ENCODE assay signal across 21 mouse cellular contexts in the genomic region with DNA sequence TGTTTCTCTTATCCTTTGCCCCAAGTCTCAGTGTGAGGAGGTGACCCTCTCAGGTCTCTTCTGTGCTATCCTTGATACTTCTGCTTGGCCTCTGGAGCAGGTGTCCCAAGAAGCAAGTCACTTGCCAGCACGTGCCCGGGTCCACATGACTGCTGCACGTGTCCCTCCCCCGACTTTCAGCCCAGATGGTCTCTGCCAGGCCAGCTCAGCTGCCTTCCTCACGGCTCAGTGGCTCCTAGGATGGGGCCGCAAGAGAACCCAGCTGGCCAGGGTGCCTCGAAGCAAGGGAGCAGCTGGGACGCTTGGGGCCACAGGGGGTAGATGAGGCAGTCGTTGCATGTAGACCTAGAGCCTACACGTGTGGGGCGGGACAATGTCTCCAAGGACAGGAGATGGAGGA. TPM values are rescaled to one million over a fixed set of nuclear protein-coding genes. Genes with fewer than 3 reads are reported as not detected.
DNase-seq lines count a peak whose midpoint lies in the region; ATAC-seq and TF ChIP-seq lines count a peak whose summit lies in the region.
"Had no signal": no experiment of that assay in that cellular context is flagged by ENCODE, and none has a peak within 500 bp of the region (broad histone marks: within the 10 kb centered on the region; RNA-seq: fewer than 3 reads in every experiment).

No protein-coding gene starts in this region.

- H3K4me2 ChIP-seq in hindbrain, embryonic 12.5 days (replicated peaks) = no peak overlapping the region
- no peak overlapping the region for H3K4me2 ChIP-seq in hindbrain, embryonic 16.5 days (ENCODE audit: low read length)
- H3K4me2 ChIP-seq in kidney, postnatal 0 days (ENCODE audit: low read length) = no peak overlapping the region
- H3K4me2 ChIP-seq in midbrain, embryonic 11.5 days = no peak overlapping the region
- H3K4me2 ChIP-seq in midbrain, postnatal 0 days (ENCODE audit: low read depth, low read length, poor library complexity, severe bottlenecking) = no peak overlapping the region
- H3K4me2 ChIP-seq: embryonic facial prominence, embryonic 15.5 days; heart, embryonic 12.5 days had no signal

- no peaks in the 10 kb centered on the region for H3K9me3 ChIP-seq in hindbrain, embryonic 12.5 days (replicated peaks)
- H3K9me3 ChIP-seq in hindbrain, embryonic 16.5 days (ENCODE audit: control insufficient read depth, low read length) = no peaks in the 10 kb centered on the region
- no peaks in the 10 kb centered on the region for H3K9me3 ChIP-seq in kidney, postnatal 0 days (replicated peaks; ENCODE audit: low read length)
- H3K9me3 ChIP-seq in midbrain, embryonic 11.5 days (ENCODE audit: control insufficient read depth, low read length) = no peaks in the 10 kb centered on the region
- no peaks in the 10 kb centered on the region for H3K9me3 ChIP-seq in midbrain, postnatal 0 days (ENCODE audit: low read length)
- H3K9me3 ChIP-seq in limb, embryonic 10.5 days (replicated peaks) = no peaks in the 10 kb centered on the region
- H3K9me3 ChIP-seq: embryonic facial prominence, embryonic 15.5 days; forebrain, embryonic 10.5 days; G1E; heart, embryonic 12.5 days had no signal

- H3K4me1 ChIP-seq in hindbrain, embryonic 12.5 days = peaks cover 24% of the 10 kb centered on the region
- H3K4me1 ChIP-seq in hindbrain, embryonic 16.5 days (ENCODE audit: control insufficient read depth, insufficient read depth, low read depth, low read length) = peaks cover 14% of the 10 kb centered on the region
- H3K4me1 ChIP-seq in kidney, postnatal 0 days (replicated peaks; ENCODE audit: insufficient read depth, low read length) = no peaks in the 10 kb centered on the region
- H3K4me1 ChIP-seq in midbrain, embryonic 11.5 days (ENCODE audit: control insufficient read depth, insufficient read depth, low read length) = peaks cover 13% of the 10 kb centered on the region
- no peaks in the 10 kb centered on the region; the same call in 1 of the 2 replicates for H3K4me1 ChIP-seq in midbrain, postnatal 0 days (ENCODE audit: insufficient read depth, low read length)
- H3K4me1 ChIP-seq in limb, embryonic 10.5 days = peaks cover 24% of the 10 kb centered on the region
- H3K4me1 ChIP-seq: embryonic facial prominence, embryonic 15.5 days had no signal

- no peaks in the 10 kb centered on the region for H3K27me3 ChIP-seq in hindbrain, embryonic 12.5 days
- no peaks in the 10 kb centered on the region for H3K27me3 ChIP-seq in hindbrain, embryonic 16.5 days (replicated peaks; ENCODE audit: control insufficient read depth, insufficient read depth, low read length)
- H3K27me3 ChIP-seq in kidney, postnatal 0 days (ENCODE audit: insufficient read depth, low read length) = no peaks in the 10 kb centered on the region
- no peaks in the 10 kb centered on the region for H3K27me3 ChIP-seq in midbrain, embryonic 11.5 days (ENCODE audit: control insufficient read depth, insufficient read depth, low read length)
- no peaks in the 10 kb centered on the region for H3K27me3 ChIP-seq in midbrain, postnatal 0 days (ENCODE audit: insufficient read depth, low read length)
- H3K27me3 ChIP-seq in limb, embryonic 10.5 days (ENCODE audit: low read depth, poor library complexity, severe bottlenecking) = peaks cover 5% of the 10 kb centered on the region; the same call in 1 of the 2 replicates
- H3K27me3 ChIP-seq: embryonic facial prominence, embryonic 15.5 days had no signal

- H3K27ac ChIP-seq in hindbrain, embryonic 12.5 days = no peak overlapping the region
- H3K27ac ChIP-seq in hindbrain, embryonic 16.5 days (ENCODE audit: low read depth, low read length) = no peak overlapping the region
- H3K27ac ChIP-seq in kidney, postnatal 0 days = no peak overlapping the region
- no peak overlapping the region for H3K27ac ChIP-seq in midbrain, embryonic 11.5 days (ENCODE audit: low read depth, low read length)
- H3K27ac ChIP-seq in midbrain, postnatal 0 days (ENCODE audit: low read depth, low read length) = no peak overlapping the region
- no peak overlapping the region for H3K27ac ChIP-seq in limb, embryonic 10.5 days
- H3K27ac ChIP-seq: embryonic facial prominence, embryonic 15.5 days; forebrain, embryonic 10.5 days; gastrocnemius, adult 2 months had no signal

- no peak overlapping the region for H3K9ac ChIP-seq in hindbrain, embryonic 12.5 days
- H3K9ac ChIP-seq in hindbrain, embryonic 16.5 days (ENCODE audit: low read depth, low read length) = no peak overlapping the region
- H3K9ac ChIP-seq in kidney, postnatal 0 days (ENCODE audit: low read depth, low read length) = no peak overlapping the region
- H3K9ac ChIP-seq in midbrain, embryonic 11.5 days (ENCODE audit: low read length) = no peak overlapping the region
- no peak overlapping the region for H3K9ac ChIP-seq in midbrain, postnatal 0 days (replicated peaks; ENCODE audit: low read length, poor library complexity, severe bottlenecking)
- H3K9ac ChIP-seq: embryonic facial prominence, embryonic 15.5 days; heart, embryonic 12.5 days had no signal

- no peak for TF ChIP-seq CTCF in kidney, postnatal 0 days (IDR thresholded peaks at IDR 0.05; ENCODE audit: low read depth)
- TF ChIP-seq CTCF in midbrain, postnatal 0 days (IDR thresholded peaks at IDR 0.05) = no peak

- 0 out of 2 replicates have a peak, but pooled peaks have one; percentile 17 for ATAC-seq in hindbrain, embryonic 12.5 days (ENCODE audit: low FRiP score)
- ATAC-seq in hindbrain, embryonic 16.5 days = no peak
- ATAC-seq in kidney, postnatal 0 days (replicated peaks; ENCODE audit: low FRiP score, low read depth) = no peak
- ATAC-seq in midbrain, embryonic 11.5 days (ENCODE audit: low FRiP score) = no peak
- no peak for ATAC-seq in midbrain, postnatal 0 days (ENCODE audit: low FRiP score)
- ATAC-seq: forebrain, embryonic 14.5 days had no signal

- 70% methylated on average over 11 of the region's 11 CpGs for WGBS in hindbrain, embryonic 12.5 days
- WGBS in hindbrain, embryonic 16.5 days = 47% methylated on average over 11 of the region's 11 CpGs
- 47% methylated on average over 11 of the region's 11 CpGs for WGBS in kidney, postnatal 0 days
- WGBS in midbrain, embryonic 11.5 days = 83% methylated on average over 11 of the region's 11 CpGs
- WGBS in midbrain, postnatal 0 days = 68% methylated on average over 11 of the region's 11 CpGs
- WGBS in limb, embryonic 10.5 days = 83% methylated on average over 11 of the region's 11 CpGs

- DNase-seq in kidney, postnatal 0 days (ENCODE audit: low spot score) = peak; percentile 29
- no peak for DNase-seq in kidney, postnatal 14 days
- DNase-seq in midbrain, embryonic 11.5 days (ENCODE audit: low spot score, missing footprints) = peak; percentile 2
- no peak for DNase-seq in midbrain, postnatal 0 days (ENCODE audit: low spot score)
- DNase-seq in limb, embryonic 10.5 days (ENCODE audit: low spot score) = no peak
- DNase-seq: adrenal gland, postnatal 10 days; cerebellum, adult 11 months; embryo, embryonic 11 days; gastrocnemius, adult 2 months; gastrocnemius, postnatal 25 days; heart, postnatal 36 days had no signal

- H3K36me3 ChIP-seq in hindbrain, embryonic 12.5 days = no peaks in the 10 kb centered on the region
- no peaks in the 10 kb centered on the region for H3K36me3 ChIP-seq in hindbrain, embryonic 16.5 days (ENCODE audit: control insufficient read depth, insufficient read depth, low read length)
- no peaks in the 10 kb centered on the region for H3K36me3 ChIP-seq in kidney, postnatal 0 days (ENCODE audit: insufficient read depth, low read length)
- no peaks in the 10 kb centered on the region for H3K36me3 ChIP-seq in midbrain, embryonic 11.5 days (ENCODE audit: control insufficient read depth, insufficient read depth, low read length)
- peaks cover 7% of the 10 kb centered on the region; the same call in 1 of the 2 replicates for H3K36me3 ChIP-seq in midbrain, postnatal 0 days (ENCODE audit: insufficient read depth, low read length)
- peaks cover 8% of the 10 kb centered on the region for H3K36me3 ChIP-seq in limb, embryonic 10.5 days
- H3K36me3 ChIP-seq: embryonic facial prominence, embryonic 15.5 days had no signal

- H3K4me3 ChIP-seq in hindbrain, embryonic 12.5 days = no peak overlapping the region
- H3K4me3 ChIP-seq in hindbrain, embryonic 16.5 days (ENCODE audit: low read length) = no peak overlapping the region
- H3K4me3 ChIP-seq in kidney, postnatal 0 days (replicated peaks; ENCODE audit: low read depth, low read length) = no peak overlapping the region
- H3K4me3 ChIP-seq in midbrain, embryonic 11.5 days (ENCODE audit: low read depth, low read length) = no peak overlapping the region
- H3K4me3 ChIP-seq in midbrain, postnatal 0 days (ENCODE audit: low read depth, low read length) = no peak overlapping the region
- H3K4me3 ChIP-seq in limb, embryonic 10.5 days = no peak overlapping the region
- H3K4me3 ChIP-seq: embryonic facial prominence, embryonic 15.5 days; erythroblast, embryonic 14.5 days; forebrain, embryonic 10.5 days; gastrocnemius, adult 2 months; heart, embryonic 12.5 days had no signal

RNA-seq across cellular contexts. Expression of gene Slc6a9, which starts 11.0 kb away (rescaled TPM):
- 14.1 and 19.7 TPM in 2 replicates for polyA plus RNA-seq in hindbrain, embryonic 12.5 days (2016; fragmentation: Nextera tagmentation; extraction: Ambion mirVana)
- 55.3 and 63.8 TPM in 2 replicates for polyA plus RNA-seq in hindbrain, embryonic 16.5 days (2015; fragmentation: Nextera tagmentation; extraction: Ambion mirVana)
- 8.6 and 9.0 TPM in 2 replicates for polyA plus RNA-seq in kidney, postnatal 0 days (2015; fragmentation: Nextera tagmentation; extraction: Ambion mirVana)
- 4.6 and 6.3 TPM in 2 replicates for polyA plus RNA-seq in midbrain, embryonic 11.5 days (2014; fragmentation: Nextera tagmentation; extraction: Ambion mirVana)
- total RNA-seq in midbrain, postnatal 0 days (2014; rRNA removed) = 71.2 and 105 TPM in 2 replicates
- polyA plus RNA-seq in midbrain, postnatal 0 days (2015; fragmentation: Nextera tagmentation; extraction: Ambion mirVana) = 58.7 and 70.5 TPM in 2 replicates
- polyA plus RNA-seq in limb, embryonic 10.5 days (2016; fragmentation: Nextera tagmentation; extraction: Ambion mirVana) = 9.4 and 10.3 TPM in 2 replicates
- total RNA-seq: granulocyte monocyte progenitor cell, adult 5-6 weeks had no signal

RNA-seq across cellular contexts. Expression of gene Ccdc24, which starts 27.0 kb away (rescaled TPM):
- 2.9 TPM in 2 replicates for polyA plus RNA-seq in hindbrain, embryonic 12.5 days (2016; fragmentation: Nextera tagmentation; extraction: Ambion mirVana)
- polyA plus RNA-seq in hindbrain, embryonic 16.5 days (2015; fragmentation: Nextera tagmentation; extraction: Ambion mirVana) = 2.1 and 2.2 TPM in 2 replicates
- 0.97 and 1.1 TPM in 2 replicates for polyA plus RNA-seq in kidney, postnatal 0 days (2015; fragmentation: Nextera tagmentation; extraction: Ambion mirVana)
- polyA plus RNA-seq in midbrain, embryonic 11.5 days (2014; fragmentation: Nextera tagmentation; extraction: Ambion mirVana) = 0.76 and 1.4 TPM in 2 replicates
- 2.0 and 9.0 TPM in 2 replicates for total RNA-seq in midbrain, postnatal 0 days (2014; rRNA removed)
- 1.2 and 1.4 TPM in 2 replicates for polyA plus RNA-seq in midbrain, postnatal 0 days (2015; fragmentation: Nextera tagmentation; extraction: Ambion mirVana)
- 0.96 and 1.3 TPM in 2 replicates for polyA plus RNA-seq in limb, embryonic 10.5 days (2016; fragmentation: Nextera tagmentation; extraction: Ambion mirVana)
- total RNA-seq: G1E; gastrocnemius, postnatal 25 days; granulocyte monocyte progenitor cell, adult 5-6 weeks had no signal
- polyA plus RNA-seq: G1E had no signal

RNA-seq across cellular contexts. Expression of gene B4galt2, which starts 38.0 kb away (rescaled TPM):
- polyA plus RNA-seq in hindbrain, embryonic 12.5 days (2016; fragmentation: Nextera tagmentation; extraction: Ambion mirVana) = 43.9 and 44.3 TPM in 2 replicates
- 64.4 and 65.6 TPM in 2 replicates for polyA plus RNA-seq in hindbrain, embryonic 16.5 days (2015; fragmentation: Nextera tagmentation; extraction: Ambion mirVana)
- polyA plus RNA-seq in kidney, postnatal 0 days (2015; fragmentation: Nextera tagmentation; extraction: Ambion mirVana) = 17.1 and 18.2 TPM in 2 replicates
- polyA plus RNA-seq in midbrain, embryonic 11.5 days (2014; fragmentation: Nextera tagmentation; extraction: Ambion mirVana) = 26.8 and 29.1 TPM in 2 replicates
- 238 and 337 TPM in 2 replicates for total RNA-seq in midbrain, postnatal 0 days (2014; rRNA removed)
- polyA plus RNA-seq in midbrain, postnatal 0 days (2015; fragmentation: Nextera tagmentation; extraction: Ambion mirVana) = 86.8 and 92.9 TPM in 2 replicates
- polyA plus RNA-seq in limb, embryonic 10.5 days (2016; fragmentation: Nextera tagmentation; extraction: Ambion mirVana) = 22.8 and 26.2 TPM in 2 replicates
- total RNA-seq: common myeloid progenitor, adult 5-6 weeks; granulocyte monocyte progenitor cell, adult 5-6 weeks had no signal

RNA-seq across cellular contexts. Expression of gene Atp6v0b, which starts 41.8 kb away (rescaled TPM):
- 267 and 289 TPM in 2 replicates for polyA plus RNA-seq in hindbrain, embryonic 12.5 days (2016; fragmentation: Nextera tagmentation; extraction: Ambion mirVana)
- 631 and 701 TPM in 2 replicates for polyA plus RNA-seq in hindbrain, embryonic 16.5 days (2015; fragmentation: Nextera tagmentation; extraction: Ambion mirVana)
- 374 and 379 TPM in 2 replicates for polyA plus RNA-seq in kidney, postnatal 0 days (2015; fragmentation: Nextera tagmentation; extraction: Ambion mirVana)
- 214 and 216 TPM in 2 replicates for polyA plus RNA-seq in midbrain, embryonic 11.5 days (2014; fragmentation: Nextera tagmentation; extraction: Ambion mirVana)
- total RNA-seq in midbrain, postnatal 0 days (2014; rRNA removed) = 607 and 625 TPM in 2 replicates
- 667 and 754 TPM in 2 replicates for polyA plus RNA-seq in midbrain, postnatal 0 days (2015; fragmentation: Nextera tagmentation; extraction: Ambion mirVana)
- 143 and 147 TPM in 2 replicates for polyA plus RNA-seq in limb, embryonic 10.5 days (2016; fragmentation: Nextera tagmentation; extraction: Ambion mirVana)

RNA-seq across cellular contexts. Expression of gene Dph2, which starts 46.5 kb away (rescaled TPM):
- polyA plus RNA-seq in hindbrain, embryonic 12.5 days (2016; fragmentation: Nextera tagmentation; extraction: Ambion mirVana) = 20.5 and 22.4 TPM in 2 replicates
- polyA plus RNA-seq in hindbrain, embryonic 16.5 days (2015; fragmentation: Nextera tagmentation; extraction: Ambion mirVana) = 21.8 and 24.0 TPM in 2 replicates
- polyA plus RNA-seq in kidney, postnatal 0 days (2015; fragmentation: Nextera tagmentation; extraction: Ambion mirVana) = 12.5 and 14.2 TPM in 2 replicates
- polyA plus RNA-seq in midbrain, embryonic 11.5 days (2014; fragmentation: Nextera tagmentation; extraction: Ambion mirVana) = 23.9 and 27.7 TPM in 2 replicates
- 13.8 and 23.3 TPM in 2 replicates for total RNA-seq in midbrain, postnatal 0 days (2014; rRNA removed)
- 13.3 and 15.9 TPM in 2 replicates for polyA plus RNA-seq in midbrain, postnatal 0 days (2015; fragmentation: Nextera tagmentation; extraction: Ambion mirVana)
- 22.7 and 25.1 TPM in 2 replicates for polyA plus RNA-seq in limb, embryonic 10.5 days (2016; fragmentation: Nextera tagmentation; extraction: Ambion mirVana)

Comparison
In these comparisons a context has a peak if more than half of its experiments do, and no peak if none do; other contexts are left out.
1. DNase-seq: peak in kidney, postnatal 0 days (single experiment) and midbrain, embryonic 11.5 days (single experiment); none in kidney, postnatal 14 days (single experiment), midbrain, postnatal 0 days (single experiment) and limb, embryonic 10.5 days (single experiment).